ENCODE assay signal across 9 mouse cellular contexts in genomic region chr10:40638823-40639819, GRCm38 (mm10). TPM values are rescaled to one million over a fixed set of nuclear protein-coding genes. Genes with fewer than 3 reads are reported as not detected.
DNase-seq lines count a peak whose midpoint lies in the region; ATAC-seq lines count a peak whose summit lies in the region.
"Had no signal": no experiment of that assay in that cellular context is flagged by ENCODE, and none has a peak within 500 bp of the region (broad histone marks: within the 10 kb centered on the region; RNA-seq: fewer than 3 reads in every experiment).

No protein-coding gene starts in this region.

- ATAC-seq in kidney, embryonic 16.5 days (ENCODE audit: low FRiP score, low TSS enrichment), result peak; percentile 90

- no peaks in the 10 kb centered on the region for H3K36me3 ChIP-seq in kidney, embryonic 16.5 days (ENCODE audit: insufficient read depth, low read length)
- H3K36me3 ChIP-seq: liver, embryonic 15.5 days had no signal

- H3K27me3 ChIP-seq in kidney, embryonic 16.5 days (ENCODE audit: insufficient read depth, low read length), result no peaks in the 10 kb centered on the region
- H3K27me3 ChIP-seq: liver, embryonic 15.5 days had no signal

- no peaks in the 10 kb centered on the region for H3K9me3 ChIP-seq in kidney, embryonic 16.5 days (ENCODE audit: low read length)
- H3K9me3 ChIP-seq: liver, embryonic 15.5 days had no signal

- 0 out of 2 replicates have a peak overlapping the region, but pooled peaks have one; percentile 17 for H3K4me2 ChIP-seq in kidney, embryonic 16.5 days (replicated peaks; ENCODE audit: low read depth, low read length)
- H3K4me2 ChIP-seq: liver, embryonic 15.5 days had no signal

- H3K27ac ChIP-seq in kidney, embryonic 16.5 days (ENCODE audit: low read length), result peak overlapping the region; percentile 85
- H3K27ac ChIP-seq: liver, embryonic 15.5 days had no signal

- no peak overlapping the region for H3K4me3 ChIP-seq in kidney, embryonic 16.5 days (ENCODE audit: low read length)
- H3K4me3 ChIP-seq: liver, embryonic 15.5 days had no signal

- 29% methylated on average over 26 of the region's 26 CpGs for WGBS in kidney, embryonic 16.5 days

- H3K4me1 ChIP-seq in kidney, embryonic 16.5 days (ENCODE audit: insufficient read depth, low read length), result peaks cover 36% of the 10 kb centered on the region
- H3K4me1 ChIP-seq: liver, embryonic 15.5 days had no signal

- 0 out of 2 replicates have a peak overlapping the region, but pooled peaks have one; percentile 17 for H3K9ac ChIP-seq in kidney, embryonic 16.5 days (replicated peaks; ENCODE audit: low read length)
- H3K9ac ChIP-seq: liver, embryonic 15.5 days had no signal

- DNase-seq in kidney, postnatal 36 days, result no peak
- DNase-seq in MN1 (ENCODE audit: low spot score), result peak; percentile 88
- peak; percentile 35 for DNase-seq in embryo, embryonic 10.5 days (ENCODE audit: low spot score)
- peak; percentile 25 for DNase-seq in mesoderm, embryonic 11.5 days (ENCODE audit: low read depth, low spot score)
- DNase-seq in gastrocnemius, adult 18-20 months (ENCODE audit: low spot score), result no peak
- DNase-seq in urinary bladder, adult 2 months (ENCODE audit: low spot score), result no peak
- DNase-seq in adrenal gland, postnatal 25 days, result no peak

RNA-seq across cellular contexts. Expression of gene Ddo, which starts 9.3 kb away (rescaled TPM):
- 0.74 and 1.0 TPM in 2 replicates for polyA plus RNA-seq in kidney, embryonic 16.5 days (2015; fragmentation: Nextera tagmentation; extraction: Ambion mirVana)
- 10 to 100 TPM; 19.9 to 20.8 TPM for total RNA-seq in gastrocnemius, adult 18-20 months (2021)
- 0.78 and 1.3 TPM in 2 replicates for polyA plus RNA-seq in urinary bladder, adult 2 months (2012; rRNA removed)
- 10.6 and 10.8 TPM in 2 replicates for total RNA-seq in adrenal gland, postnatal 25 days (2021)

RNA-seq across cellular contexts. Expression of gene Mettl24, which starts 44.0 kb away (rescaled TPM):
- polyA plus RNA-seq in kidney, embryonic 16.5 days (2015; fragmentation: Nextera tagmentation; extraction: Ambion mirVana), result 2.1 and 2.7 TPM in 2 replicates
- total RNA-seq in gastrocnemius, adult 18-20 months (2021), result under 1 TPM; 0.14 to 0.66 TPM
- polyA plus RNA-seq in urinary bladder, adult 2 months (2012; rRNA removed), result 2.0 and 2.4 TPM in 2 replicates
- total RNA-seq in adrenal gland, postnatal 25 days (2021), result 6.1 and 8.4 TPM in 2 replicates

Comparison
In these comparisons a context has a peak if more than half of its experiments do, and no peak if none do; other contexts are left out.
1. DNase-seq: peak in MN1 (single experiment), embryo, embryonic 10.5 days (single experiment) and mesoderm, embryonic 11.5 days (single experiment); none in kidney, postnatal 36 days (0 of 2), gastrocnemius, adult 18-20 months (single experiment), urinary bladder, adult 2 months (single experiment) and adrenal gland, postnatal 25 days (single experiment).